Mouse (Mus musculus): ENCODE data around the gene Sectm1b. TPM values are rescaled to one million over a fixed set of nuclear protein-coding genes. Genes with fewer than 3 reads are reported as not detected.

Sectm1b gene
- polyA plus RNA-seq (2012; rRNA removed) = not detected in 2 replicates

GRCm38 (mm10) chr11:121063379-121063778, at the start of gene Sectm1b:
TSS of gene Sectm1b (minus strand) at chr11:121063569.

GRCm38 (mm10) chr11:121081120-121081519, 17.8 kb upstream of the Sectm1b start, which contains the start of gene Sectm1a:
TSS of gene Sectm1a (minus strand) at chr11:121081220.

DNA sequence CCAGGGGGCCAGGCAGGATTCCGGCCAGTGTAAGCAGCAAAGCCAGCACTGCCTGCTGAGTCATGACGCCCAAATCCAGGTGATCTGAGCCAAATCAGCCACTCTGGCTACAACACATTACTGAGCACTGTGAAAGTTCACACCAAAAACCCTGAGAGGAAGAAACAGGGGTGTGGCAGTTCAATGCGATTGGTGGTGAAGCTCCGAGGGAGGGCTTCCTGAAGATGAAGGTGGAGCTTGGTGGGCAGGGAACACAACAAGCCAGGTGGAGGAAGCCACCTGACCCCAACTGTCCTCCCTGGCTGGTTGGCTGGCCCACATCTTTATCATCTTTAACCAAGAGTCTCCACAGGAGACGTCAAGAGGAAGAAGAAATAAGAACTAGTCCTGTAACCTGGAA, 24.1 kb downstream of the Sectm1b start, which contains the start of gene Cd7:
Gene Cd7, minus strand, starts transcription at position 117 of the 400 bp plus-strand sequence.

Other genes with a start within 250 kb of the Sectm1b start
- 238 and 256 TPM in 2 replicates for gene Fasn, start 239.0 kb downstream of the Sectm1b start, polyA plus RNA-seq (2012; rRNA removed)
- gene Ccdc57, start 130.7 kb downstream of the Sectm1b start, polyA plus RNA-seq (2012; rRNA removed) = 7.8 and 8.2 TPM in 2 replicates
- 12.3 and 15.4 TPM in 2 replicates for gene Slc16a3, start 115.1 kb downstream of the Sectm1b start, polyA plus RNA-seq (2012; rRNA removed)
- gene Csnk1d, start 72.2 kb downstream of the Sectm1b start, polyA plus RNA-seq (2012; rRNA removed) = 181 and 183 TPM in 2 replicates
- gene Cd7, start 24.2 kb downstream of the Sectm1b start, polyA plus RNA-seq (2012; rRNA removed) = 0.07 and 0.33 TPM in 2 replicates
- gene Sectm1a, start 17.7 kb upstream of the Sectm1b start, polyA plus RNA-seq (2012; rRNA removed) = 0.06 and 0.14 TPM in 2 replicates
- gene Tex19.2, start 55.1 kb upstream of the Sectm1b start, polyA plus RNA-seq (2012; rRNA removed) = not detected in 2 replicates
- gene Tex19.1, start 82.6 kb upstream of the Sectm1b start, polyA plus RNA-seq (2012; rRNA removed) = 0.04 TPM in 1 of 2 replicates, not detected in the other
- gene Uts2r, start 96.7 kb upstream of the Sectm1b start, polyA plus RNA-seq (2012; rRNA removed) = 0.16 and 0.61 TPM in 2 replicates
- gene Hexdc, start 140.9 kb upstream of the Sectm1b start, polyA plus RNA-seq (2012; rRNA removed) = 72.0 and 79.9 TPM in 2 replicates
- 10.4 and 13.7 TPM in 2 replicates for gene Ogfod3, start 141.1 kb upstream of the Sectm1b start, polyA plus RNA-seq (2012; rRNA removed)
- 47.2 and 50.7 TPM in 2 replicates for gene Cybc1, start 165.8 kb upstream of the Sectm1b start, polyA plus RNA-seq (2012; rRNA removed)
- gene Narf, start 173.7 kb upstream of the Sectm1b start, polyA plus RNA-seq (2012; rRNA removed) = 60.3 and 67.7 TPM in 2 replicates
- 59.4 and 70.2 TPM in 2 replicates for gene Foxk2, start 196.4 kb upstream of the Sectm1b start, polyA plus RNA-seq (2012; rRNA removed)